Mouse (Mus musculus) midbrain, embryonic 11.5 days (tissue): Measurements from ENCODE around the gene ccdc198. TPM values are rescaled to one million over a fixed set of nuclear protein-coding genes. Genes with fewer than 3 reads are reported as not detected.
A peak's percentile ranks its signal among the peaks of the same experiment; 100 is the strongest.
"Not testable (repeated sequence)": the region's sequence is repeated elsewhere in the genome, so short reads cannot be mapped to it uniquely, and the experiment has no call there.

Experiments used
- ATAC-seq: fragments of 200-750 bp; cut with Nextera tagmentation; 2 replicates; pipeline ENCODE4 v1.8.0; 2017; ENCODE audit warnings: moderate TSS enrichment, moderate library complexity; ENCODE audit not compliant: low FRiP score
- DNase-seq: peaks from one replicate; pipeline ENCODE4 v3.0.0; 2015; ENCODE audit warnings: low spot score; ENCODE audit errors: missing footprints
- H3K27ac ChIP-seq: fragments of 300-500 bp; sonication (generic); 2 replicates; pipeline ENCODE4 v1.5.1; 2014; ENCODE audit warnings: low read depth, low read length
- H3K27me3 ChIP-seq: fragments of 300-500 bp; sonication (generic); 2 replicates; pipeline ENCODE4 v1.6.1; 2014; ENCODE audit warnings: mild to moderate bottlenecking, low read length, moderate library complexity, mixed read lengths; ENCODE audit not compliant: control insufficient read depth, insufficient read depth
- H3K36me3 ChIP-seq: fragments of 300-500 bp; sonication (generic); 2 replicates; pipeline ENCODE4 v1.6.1; 2014; ENCODE audit warnings: mild to moderate bottlenecking, low read length, moderate library complexity, mixed read lengths; ENCODE audit not compliant: control insufficient read depth, insufficient read depth
- H3K4me1 ChIP-seq: fragments of 300-500 bp; sonication (generic); 2 replicates; pipeline ENCODE4 v1.6.1; 2014; ENCODE audit warnings: low read length; ENCODE audit not compliant: control insufficient read depth, insufficient read depth
- H3K4me2 ChIP-seq: fragments of 300-500 bp; sonication (generic); 2 replicates; pipeline ENCODE4 v1.6.1; 2014; ENCODE audit warnings: mild to moderate bottlenecking, moderate library complexity
- H3K4me3 ChIP-seq: fragments of 300-500 bp; sonication (generic); 2 replicates; pipeline ENCODE4 v1.5.1; 2014; ENCODE audit warnings: low read depth, low read length
- H3K9ac ChIP-seq: fragments of 300-500 bp; sonication (generic); 2 replicates; pipeline ENCODE4 v1.6.1; 2014; ENCODE audit warnings: low read length
- H3K9me3 ChIP-seq: fragments of 300-500 bp; sonication (generic); 2 replicates; pipeline ENCODE4 v1.6.1; 2016; ENCODE audit warnings: low read length; ENCODE audit not compliant: control insufficient read depth
- WGBS: fragments of 180-500 bp; shearing (Covaris S2); extraction: QIAGEN DNeasy Blood & Tissue Kit; methylation state at CpG from one replicate; pipeline ENCODE4 v1.1.7; 2014; 5-methylcytosine and 5-hydroxymethylcytosine counted together
- polyA plus RNA-seq: library from polyadenylated mRNA; unstranded; fragments of >200 nt; fragmentation: Nextera tagmentation; extraction: Ambion mirVana; gene quantifications from 2 replicates; pipeline ENCODE4 v1.2.1, GENCODE M21; 2014

ccdc198 gene
- polyA plus RNA-seq, 1 experiment from 2014 or later: 0.10 TPM

DNA sequence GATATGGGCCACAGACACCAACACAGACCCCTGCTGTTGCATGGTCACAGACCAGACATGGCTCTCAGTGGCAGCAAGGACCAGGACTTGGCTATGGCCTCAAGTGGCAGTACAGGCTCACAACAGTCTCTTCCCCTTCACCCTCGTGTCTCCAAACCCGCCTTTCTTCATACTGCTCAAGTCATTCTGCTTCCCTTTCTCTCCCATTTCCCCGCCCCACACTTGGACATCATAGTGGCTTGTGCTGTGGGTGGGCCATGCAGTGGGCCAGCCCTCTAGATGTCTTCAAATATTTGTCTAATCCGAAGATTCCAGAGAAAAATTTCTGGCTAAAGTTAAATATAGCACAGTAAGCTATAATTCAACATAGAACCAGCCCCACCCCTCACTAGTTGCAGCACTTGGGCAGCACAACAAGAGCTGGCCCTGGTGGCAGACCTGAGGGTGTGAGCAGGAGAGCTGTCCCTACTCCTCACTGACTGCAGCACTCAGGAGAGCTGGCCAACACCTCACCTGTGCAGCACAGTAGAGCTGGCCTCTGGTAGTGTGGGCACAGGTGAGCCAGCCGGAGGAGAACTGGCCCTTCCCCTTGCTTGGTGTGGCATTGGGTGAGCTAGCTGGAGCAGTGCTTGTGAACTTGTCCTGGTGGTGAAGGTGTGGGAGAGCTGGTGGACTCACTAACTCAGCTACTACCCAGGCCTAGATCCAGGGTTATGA is 20.2 kb upstream of the ccdc198 start:
- DNase-seq (no peak), ATAC-seq (no peak)
- Histone ChIP-seq H3K27ac (no peak overlapping the region), H3K9ac (no peak overlapping the region), H3K4me2 (no peak overlapping the region), H3K9me3 (no peaks in the 10 kb centered on the region), H3K27me3 (no peaks in the 10 kb centered on the region), H3K4me3 (no peak overlapping the region), H3K4me1 (no peaks in the 10 kb centered on the region), H3K36me3 (no peaks in the 10 kb centered on the region)
- 87% methylated on average over 5 of the region's 5 CpGs for WGBS

DNA sequence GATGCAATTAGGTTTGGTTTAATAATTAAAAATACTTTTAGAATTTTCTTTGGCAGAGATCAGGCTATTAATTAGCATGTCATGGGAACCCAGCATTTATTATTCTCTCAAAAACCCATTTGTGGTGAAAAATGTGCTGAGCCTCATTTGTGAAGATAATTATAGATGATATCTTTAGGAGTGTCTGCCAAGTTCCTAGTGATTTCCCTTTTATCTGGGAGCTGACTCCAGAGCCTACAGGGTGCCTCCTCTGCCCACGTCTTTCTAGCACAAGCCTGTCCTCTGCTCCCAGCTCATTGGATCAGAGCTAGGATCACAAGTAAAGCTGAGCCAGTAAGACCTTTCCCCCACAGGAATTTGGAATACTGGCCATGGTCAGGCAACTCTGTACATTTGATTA is 3.8 kb downstream of the ccdc198 start:
- Histone ChIP-seq H3K36me3 (no peaks in the 10 kb centered on the region), H3K4me2 (no peak overlapping the region), H3K27me3 (no peaks in the 10 kb centered on the region), H3K9me3 (no peaks in the 10 kb centered on the region), H3K4me1 (no peaks in the 10 kb centered on the region), H3K27ac (no peak overlapping the region), H3K9ac (no peak overlapping the region), H3K4me3 (no peak overlapping the region)
- ATAC-seq (no peak), DNase-seq (no peak)
- WGBS: 17% methylated on average over 1 of the region's 1 CpGs

DNA sequence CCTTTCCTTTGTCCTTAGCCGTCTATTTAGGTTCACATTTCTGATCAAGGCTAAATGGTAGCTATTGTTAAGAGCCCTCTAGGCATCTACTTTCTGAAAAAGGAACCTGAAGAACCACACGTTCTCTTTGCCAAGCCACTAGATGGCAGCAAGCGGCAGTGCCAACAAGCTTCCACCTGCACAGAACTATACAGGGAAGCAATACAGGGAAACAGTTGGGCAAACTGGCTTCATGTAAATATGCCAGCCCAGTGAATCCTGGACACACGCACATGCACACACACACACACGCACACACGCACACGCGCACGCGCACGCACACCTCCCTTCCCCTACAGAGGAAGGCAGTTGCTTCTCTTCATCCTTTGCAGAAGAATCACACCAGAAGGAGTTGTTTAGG is 7.1 kb downstream of the ccdc198 start:
- Histone ChIP-seq H3K36me3 (no peaks in the 10 kb centered on the region), H3K4me2 (no peak overlapping the region), H3K9me3 (no peaks in the 10 kb centered on the region), H3K4me3 (no peak overlapping the region), H3K4me1 (no peaks in the 10 kb centered on the region), H3K27ac (no peak overlapping the region), H3K27me3 (no peaks in the 10 kb centered on the region), H3K9ac (no peak overlapping the region)
- WGBS: 40% methylated on average over 11 of the region's 11 CpGs
- DNase-seq (peak; percentile 91), ATAC-seq (peak; percentile 76)

DNA sequence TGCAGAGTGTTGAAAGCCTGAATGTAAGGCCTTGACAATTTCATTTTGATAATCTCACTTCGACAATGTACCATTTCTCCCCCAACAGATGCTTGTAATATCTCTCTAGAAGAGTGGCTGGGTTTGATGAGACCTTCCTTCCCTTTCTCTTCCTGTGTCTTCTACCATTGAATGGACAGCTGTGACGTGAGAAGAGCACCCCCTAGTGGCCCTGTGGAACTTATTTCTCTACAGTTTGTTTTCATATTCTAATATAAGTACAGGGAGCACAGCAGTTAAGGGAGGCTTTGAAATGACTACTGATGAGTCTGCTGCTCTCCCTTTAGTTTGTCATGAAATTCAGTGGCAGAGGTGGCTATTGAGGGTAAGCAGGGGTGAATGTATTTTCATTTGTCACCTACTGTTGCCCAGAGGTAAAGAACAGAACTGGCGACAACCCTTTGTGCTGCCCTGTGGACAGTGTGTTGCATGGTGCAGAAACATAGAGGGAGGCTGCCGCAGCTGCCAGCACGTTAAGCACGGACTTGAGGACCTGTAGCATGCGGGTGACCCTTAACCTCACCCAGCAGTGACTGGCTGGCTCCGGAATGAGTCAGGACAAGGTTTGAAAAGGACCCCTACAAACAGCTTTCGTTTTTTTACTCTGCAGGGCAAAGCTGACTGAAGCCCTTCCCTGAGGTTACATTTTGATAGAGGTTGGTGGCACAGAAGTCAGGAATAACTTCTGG is 10.3 kb downstream of the ccdc198 start:
- Histone ChIP-seq H3K36me3 (no peaks in the 10 kb centered on the region), H3K4me3 (no peak overlapping the region), H3K9ac (no peak overlapping the region), H3K4me1 (no peaks in the 10 kb centered on the region), H3K4me2 (no peak overlapping the region), H3K9me3 (no peaks in the 10 kb centered on the region), H3K27me3 (no peaks in the 10 kb centered on the region), H3K27ac (no peak overlapping the region)
- 43% methylated on average over 9 of the region's 9 CpGs for WGBS
- DNase-seq (peak; percentile 88), ATAC-seq (0 out of 2 replicates have a peak, but pooled peaks have one; percentile 45)

DNA sequence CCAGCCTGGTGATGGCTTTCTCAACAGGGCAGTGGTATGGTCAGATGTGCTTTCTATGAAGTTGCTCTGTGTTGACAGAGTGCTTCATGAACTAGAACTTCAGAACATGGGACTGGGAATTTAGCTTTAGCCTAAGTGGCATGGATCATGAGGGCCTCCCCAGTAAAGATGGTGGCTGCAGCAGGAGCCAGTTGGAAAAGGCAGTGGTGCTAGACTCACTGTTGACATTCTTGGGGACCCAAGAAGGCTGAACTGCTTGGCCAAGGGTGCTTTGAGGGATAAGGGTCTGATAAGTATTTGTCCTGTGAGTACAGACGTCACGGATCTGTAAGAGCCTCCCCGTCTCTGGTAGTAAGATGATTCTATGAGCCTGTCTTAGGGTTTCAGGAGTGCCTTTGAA is 13.4 kb downstream of the ccdc198 start:
- DNase-seq: no peak
- H3K27me3 ChIP-seq: no peaks in the 10 kb centered on the region
- no peaks in the 10 kb centered on the region for H3K4me1 ChIP-seq
- H3K4me2 ChIP-seq: no peak overlapping the region
- no peak for ATAC-seq
- no peak overlapping the region for H3K9ac ChIP-seq
- no peak overlapping the region for H3K27ac ChIP-seq
- H3K9me3 ChIP-seq: no peaks in the 10 kb centered on the region
- H3K4me3 ChIP-seq: no peak overlapping the region
- WGBS: 93% methylated on average over 3 of the region's 3 CpGs
- H3K36me3 ChIP-seq: no peaks in the 10 kb centered on the region

DNA sequence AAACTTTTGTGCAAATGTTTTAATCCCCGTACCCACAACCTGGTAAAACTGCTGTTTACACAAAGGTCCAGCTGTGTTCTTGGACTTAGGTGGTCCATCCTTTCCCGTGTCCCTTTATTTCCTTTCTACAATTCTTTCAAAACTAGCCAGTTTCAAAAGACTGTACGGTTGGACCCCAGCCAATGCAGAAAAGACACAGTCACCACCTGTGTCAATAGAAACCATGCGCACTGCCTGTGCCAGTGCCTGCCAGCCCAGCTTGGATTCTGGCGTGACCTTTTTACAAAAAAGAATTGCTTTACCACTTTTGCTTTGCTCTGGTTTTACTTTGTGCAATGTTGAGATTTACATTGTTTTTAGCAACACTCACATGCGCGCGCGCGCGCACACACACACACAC is 18.3 kb downstream of the ccdc198 start:
- WGBS: 86% methylated on average over 11 of the region's 11 CpGs
- no peaks in the 10 kb centered on the region for H3K27me3 ChIP-seq
- no peak overlapping the region for H3K9ac ChIP-seq
- no peak overlapping the region for H3K27ac ChIP-seq
- no peaks in the 10 kb centered on the region for H3K36me3 ChIP-seq
- no peaks in the 10 kb centered on the region for H3K4me1 ChIP-seq
- H3K9me3 ChIP-seq: no peaks in the 10 kb centered on the region
- DNase-seq (no peak), ATAC-seq (no peak)
- no peak overlapping the region for H3K4me3 ChIP-seq
- H3K4me2 ChIP-seq: no peak overlapping the region

DNA sequence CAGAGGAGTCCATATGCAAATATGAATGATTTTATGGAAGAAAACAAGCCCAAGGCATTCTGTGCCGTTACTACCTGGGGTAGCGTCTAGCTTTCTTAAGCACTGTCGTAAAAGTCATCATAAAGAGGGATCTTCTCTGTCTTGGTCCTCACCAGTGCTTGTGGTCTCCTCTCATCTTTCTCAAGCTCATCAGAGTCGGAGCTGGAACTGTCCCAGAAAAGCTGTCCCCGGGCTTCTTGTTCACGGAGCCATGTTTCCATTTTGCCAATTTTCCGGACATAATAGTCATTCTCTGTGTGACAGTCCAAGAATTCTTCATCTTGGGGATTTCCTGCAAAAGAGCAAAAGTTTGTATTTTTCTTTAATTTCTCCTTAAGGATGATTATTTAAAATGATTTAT is 18.8 kb downstream of the ccdc198 start:
- H3K36me3 ChIP-seq: no peaks in the 10 kb centered on the region
- no peaks in the 10 kb centered on the region for H3K27me3 ChIP-seq
- H3K4me3 ChIP-seq: no peak overlapping the region
- 88% methylated on average over 7 of the region's 7 CpGs for WGBS
- DNase-seq (no peak), ATAC-seq (no peak)
- H3K4me2 ChIP-seq: no peak overlapping the region
- H3K27ac ChIP-seq: no peak overlapping the region
- no peaks in the 10 kb centered on the region for H3K4me1 ChIP-seq
- no peak overlapping the region for H3K9ac ChIP-seq
- H3K9me3 ChIP-seq: no peaks in the 10 kb centered on the region

DNA sequence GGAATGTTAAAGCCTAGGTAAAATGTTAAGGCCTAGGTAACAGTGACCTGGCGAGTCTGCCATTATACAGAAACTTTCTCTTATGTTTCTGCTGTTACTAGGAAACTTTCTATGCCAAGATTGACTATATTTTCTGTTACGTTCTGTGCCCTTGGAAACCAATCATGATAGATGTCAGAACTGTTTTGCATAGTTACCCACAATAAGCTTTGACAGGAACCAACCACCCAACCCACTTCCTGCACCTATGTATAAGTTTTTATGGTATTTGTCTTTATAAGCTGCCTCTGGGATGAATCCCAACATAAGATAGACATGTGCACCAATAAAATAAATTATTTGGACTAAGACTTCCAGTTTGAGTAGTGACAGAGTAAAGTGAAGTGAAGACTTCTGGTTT is 23.5 kb downstream of the ccdc198 start:
- Histone ChIP-seq H3K9ac (no peak overlapping the region), H3K27me3 (no peaks in the 10 kb centered on the region), H3K27ac (no peak overlapping the region), H3K36me3 (no peaks in the 10 kb centered on the region), H3K4me3 (no peak overlapping the region), H3K4me1 (no peaks in the 10 kb centered on the region), H3K9me3 (no peaks in the 10 kb centered on the region), H3K4me2 (no peak overlapping the region)
- no peak for DNase-seq
- no peak for ATAC-seq
- 89% methylated on average over 2 of the region's 2 CpGs for WGBS

DNA sequence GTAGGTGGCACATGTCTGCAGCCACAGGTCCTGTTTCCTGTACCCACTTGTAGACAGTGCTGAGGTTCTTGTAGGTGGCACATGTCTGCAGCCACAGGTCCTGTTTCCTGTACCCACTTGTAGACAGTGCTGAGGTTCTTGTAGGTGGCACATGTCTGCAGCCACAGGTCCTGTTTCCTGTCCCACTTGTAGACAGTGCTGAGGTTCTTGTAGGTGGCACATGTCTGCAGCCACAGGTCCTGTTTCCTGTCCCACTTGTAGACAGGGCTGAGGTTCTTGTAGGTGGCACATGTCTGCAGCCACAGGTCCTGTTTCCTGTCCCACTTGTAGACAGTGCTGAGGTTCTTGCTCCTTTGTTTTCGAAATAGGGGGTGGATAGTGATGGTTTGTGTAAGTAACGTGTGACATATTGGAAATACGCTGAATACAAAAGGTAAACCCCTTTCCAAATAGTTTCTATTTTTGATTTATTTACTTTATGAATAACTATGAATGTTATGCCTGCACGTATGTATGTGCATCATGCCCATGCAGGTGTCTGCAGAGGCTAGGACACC is 25.7 kb downstream of the ccdc198 start:
- not testable (repeated sequence) for H3K4me3 ChIP-seq, DNase-seq, H3K27me3 ChIP-seq, ATAC-seq, H3K4me2 ChIP-seq, H3K27ac ChIP-seq, H3K36me3 ChIP-seq, H3K4me1 ChIP-seq, H3K9me3 ChIP-seq, H3K9ac ChIP-seq
- whole genome bisulfite sequencing: 89% methylated on average over 4 of the region's 4 CpGs
